Mouse (Mus musculus) myocyte (in vitro differentiated cells): ENCODE measurements around the gene Gpr152.

Source experiments
- MAX ChIP-seq: IDR thresholded peaks from one replicate; pipeline ENCODE4 v1.6.1; 2011; ENCODE audit warnings: low read depth, mild to moderate bottlenecking, control low read depth
- POLR2A ChIP-seq: IDR thresholded peaks from one replicate; pipeline ENCODE4 v1.6.1; 2011; ENCODE audit warnings: low read depth, mild to moderate bottlenecking, control low read depth, moderate library complexity; ENCODE audit not compliant: insufficient read length

DNA sequence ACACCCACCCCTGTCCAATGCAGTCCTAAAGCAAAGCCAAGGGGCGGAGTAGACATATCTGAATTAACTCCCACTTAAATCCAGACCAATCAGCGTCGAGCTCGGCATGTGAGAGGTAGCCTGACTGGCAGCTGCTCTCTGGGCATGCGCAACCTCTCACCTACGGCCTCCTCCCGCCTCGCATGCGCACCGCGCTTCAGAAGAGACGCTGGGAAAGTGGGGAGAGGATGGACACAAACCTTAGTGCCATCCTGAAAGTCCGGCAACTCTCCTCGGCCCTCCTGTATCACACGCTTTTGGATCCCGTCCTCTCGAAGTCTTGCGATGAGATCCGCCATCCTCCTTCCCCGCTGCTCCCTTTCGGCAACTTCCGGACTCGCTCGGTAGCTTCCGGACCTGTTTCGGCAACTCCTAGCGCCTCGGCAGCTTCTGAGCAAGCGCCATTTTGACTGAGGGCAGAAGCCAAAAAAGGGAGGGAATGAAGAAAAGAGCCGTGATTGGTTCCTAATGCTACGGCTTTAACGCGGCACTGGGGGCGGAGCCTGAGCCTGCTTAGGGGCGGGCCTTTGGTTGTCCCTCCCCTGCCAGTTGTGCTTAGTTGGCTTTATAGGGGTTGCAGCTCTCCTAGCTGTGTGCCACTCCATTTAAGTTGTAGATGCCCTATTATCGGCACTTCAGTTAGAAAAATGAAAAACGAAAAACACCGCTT lies 18.3 kb upstream of the Gpr152 start:
- TF ChIP-seq POLR2A (peak; percentile 56), MAX (peak; percentile 96)
